Mouse (Mus musculus) midbrain, embryonic 10.5 days (tissue): ENCODE data around the gene Spop. TPM values are rescaled to one million over a fixed set of nuclear protein-coding genes. Genes with fewer than 3 reads are reported as not detected.
A peak's percentile ranks its signal among the peaks of the same experiment; 100 is the strongest.
"Not testable (repeated sequence)": the region's sequence is repeated elsewhere in the genome, so short reads cannot be mapped to it uniquely, and the experiment has no call there.

Source experiments
- DNase-seq: peaks from one replicate; pipeline ENCODE4 v3.0.0-alpha.2; 2017; ENCODE audit warnings: low spot score
- H3K27ac ChIP-seq: fragments of 300-500 bp; sonication (generic); replicated peaks from 2 replicates; pipeline ENCODE4 v1.5.1; 2016; ENCODE audit warnings: mild to moderate bottlenecking
- H3K27me3 ChIP-seq: fragments of 300-500 bp; sonication (generic); 2 replicates; pipeline ENCODE4 v1.6.1; 2016; ENCODE audit warnings: low read depth, mild to moderate bottlenecking; ENCODE audit not compliant: poor library complexity, severe bottlenecking
- H3K36me3 ChIP-seq: fragments of 300-500 bp; sonication (generic); 2 replicates; pipeline ENCODE4 v1.6.1; 2016; ENCODE audit warnings: mild to moderate bottlenecking, moderate library complexity
- H3K4me1 ChIP-seq: fragments of 300-500 bp; sonication (generic); 2 replicates; pipeline ENCODE4 v1.6.1; 2016
- H3K4me3 ChIP-seq: fragments of 300-500 bp; sonication (generic); 2 replicates; pipeline ENCODE4 v1.5.1; 2016; ENCODE audit warnings: mild to moderate bottlenecking, moderate library complexity
- H3K9me3 ChIP-seq: fragments of 300-500 bp; sonication (generic); replicated peaks from 2 replicates; pipeline ENCODE4 v1.6.1; 2016; ENCODE audit warnings: mild to moderate bottlenecking
- WGBS: fragments of 180-500 bp; shearing (Covaris S2); methylation state at CpG from one replicate; pipeline ENCODE4 v1.1.7; 2016; 5-methylcytosine and 5-hydroxymethylcytosine counted together
- polyA plus RNA-seq: library from polyadenylated mRNA; unstranded; fragments of >200 nt; fragmentation: Nextera tagmentation; extraction: Ambion mirVana; gene quantifications from 2 replicates; pipeline ENCODE4 v1.2.1, GENCODE M21; 2016

Spop gene
- polyA plus RNA-seq, 1 experiment from 2014 or later: 170 TPM

- Histone ChIP-seq H3K9me3 (no peaks in the 10 kb centered on the region), H3K4me3 (no peak overlapping the region), H3K4me1 (peaks cover 22% of the 10 kb centered on the region), H3K36me3 (peaks cover 46% of the 10 kb centered on the region), H3K27ac (no peak overlapping the region), H3K27me3 (0 out of 2 replicates have a peak, but pooled peaks cover under 1% of the 10 kb centered on the region)
- DNase-seq: no peak
- WGBS: 77% methylated on average over 11 of the region's 11 CpGs
These were observed 21.0 kb upstream of the Spop start for GRCm38 (mm10) chr11:95392708-95393499.

- no peak overlapping the region for H3K4me3 ChIP-seq
- peaks cover 41% of the 10 kb centered on the region for H3K36me3 ChIP-seq
- no peaks in the 10 kb centered on the region; the same call in 1 of the 2 replicates for H3K27me3 ChIP-seq
- no peak overlapping the region for H3K27ac ChIP-seq
- WGBS: 31% methylated on average over 5 of the region's 5 CpGs
- no peaks in the 10 kb centered on the region for H3K9me3 ChIP-seq
- DNase-seq: no peak
- H3K4me1 ChIP-seq: peaks cover 22% of the 10 kb centered on the region
These were observed 20.4 kb upstream of the Spop start for GRCm38 (mm10) chr11:95393500-95393816.

- peaks cover 34% of the 10 kb centered on the region for H3K36me3 ChIP-seq
- peaks cover 22% of the 10 kb centered on the region for H3K4me1 ChIP-seq
- peaks cover 5% of the 10 kb centered on the region for H3K27me3 ChIP-seq
- H3K27ac ChIP-seq: no peak overlapping the region
- DNase-seq: no peak
- no peak overlapping the region for H3K4me3 ChIP-seq
- 61% methylated on average over 5 of the region's 5 CpGs for WGBS
- H3K9me3 ChIP-seq: no peaks in the 10 kb centered on the region
These were observed 19.8 kb upstream of the Spop start for GRCm38 (mm10) chr11:95394112-95394511.

GRCm38 (mm10) chr11:95396548-95396947 lies 17.3 kb upstream of the Spop start:
- Histone ChIP-seq H3K4me3 (no peak overlapping the region), H3K27ac (0 out of 2 replicates have a peak overlapping the region, but pooled peaks have one; percentile 6), H3K9me3 (no peaks in the 10 kb centered on the region), H3K36me3 (peaks cover 10% of the 10 kb centered on the region), H3K27me3 (peaks cover 17% of the 10 kb centered on the region), H3K4me1 (peaks cover 22% of the 10 kb centered on the region)
- 63% methylated on average over 1 of the region's 1 CpGs for WGBS
- no peak for DNase-seq

- Histone ChIP-seq H3K9me3 (no peaks in the 10 kb centered on the region), H3K4me3 (no peak overlapping the region), H3K27ac (no peak overlapping the region), H3K4me1 (peaks cover 27% of the 10 kb centered on the region), H3K27me3 (peaks cover 22% of the 10 kb centered on the region), H3K36me3 (no peaks in the 10 kb centered on the region)
- DNase-seq: peak; percentile 77
- 64% methylated on average over 14 of the region's 14 CpGs for WGBS
These were observed 15.7 kb upstream of the Spop start for GRCm38 (mm10) chr11:95397843-95398835.

GRCm38 (mm10) chr11:95399520-95400020 lies 14.3 kb upstream of the Spop start:
- H3K27me3 ChIP-seq: peaks cover 22% of the 10 kb centered on the region
- H3K27ac ChIP-seq: no peak overlapping the region
- no peak overlapping the region for H3K4me3 ChIP-seq
- no peak for DNase-seq
- H3K4me1 ChIP-seq: peaks cover 24% of the 10 kb centered on the region
- 86% methylated on average over 13 of the region's 13 CpGs for WGBS
- no peaks in the 10 kb centered on the region for H3K36me3 ChIP-seq
- H3K9me3 ChIP-seq: no peaks in the 10 kb centered on the region

- Histone ChIP-seq H3K4me1 (peaks cover 24% of the 10 kb centered on the region), H3K4me3 (no peak overlapping the region), H3K36me3 (no peaks in the 10 kb centered on the region), H3K9me3 (no peaks in the 10 kb centered on the region), H3K27ac (no peak overlapping the region), H3K27me3 (peaks cover 22% of the 10 kb centered on the region)
- WGBS: 88% methylated on average over 5 of the region's 5 CpGs
- DNase-seq: no peak
These were observed 12.3 kb upstream of the Spop start for GRCm38 (mm10) chr11:95401568-95401967.

GRCm38 (mm10) chr11:95402196-95402595 lies 11.7 kb upstream of the Spop start:
- Histone ChIP-seq H3K36me3 (no peaks in the 10 kb centered on the region), H3K4me3 (no peak overlapping the region), H3K27me3 (peaks cover 22% of the 10 kb centered on the region), H3K27ac (no peak overlapping the region; the same call in 1 of the 2 replicates), H3K9me3 (no peaks in the 10 kb centered on the region), H3K4me1 (peaks cover 24% of the 10 kb centered on the region)
- no peak for DNase-seq
- WGBS: 26% methylated on average over 5 of the region's 5 CpGs

- H3K9me3 ChIP-seq: no peaks in the 10 kb centered on the region
- no peaks in the 10 kb centered on the region for H3K36me3 ChIP-seq
- H3K27me3 ChIP-seq: peaks cover 22% of the 10 kb centered on the region
- 48% methylated on average over 8 of the region's 8 CpGs for WGBS
- H3K4me3 ChIP-seq: no peak overlapping the region
- H3K27ac ChIP-seq: no peak overlapping the region
- peaks cover 24% of the 10 kb centered on the region for H3K4me1 ChIP-seq
- no peak for DNase-seq
These were observed 11.2 kb upstream of the Spop start for GRCm38 (mm10) chr11:95402658-95403101.

GRCm38 (mm10) chr11:95403382-95404340 lies 10.2 kb upstream of the Spop start:
- DNase-seq: no peak
- H3K27ac ChIP-seq: no peak overlapping the region; the same call in 1 of the 2 replicates
- H3K36me3 ChIP-seq: no peaks in the 10 kb centered on the region
- H3K4me1 ChIP-seq: peaks cover 24% of the 10 kb centered on the region
- no peak overlapping the region for H3K4me3 ChIP-seq
- H3K9me3 ChIP-seq: no peaks in the 10 kb centered on the region
- 66% methylated on average over 16 of the region's 16 CpGs for WGBS
- peaks cover 21% of the 10 kb centered on the region for H3K27me3 ChIP-seq

- peaks cover 24% of the 10 kb centered on the region for H3K4me1 ChIP-seq
- no peak overlapping the region for H3K27ac ChIP-seq
- no peaks in the 10 kb centered on the region for H3K9me3 ChIP-seq
- whole genome bisulfite sequencing: 82% methylated on average over 4 of the region's 4 CpGs
- no peak for DNase-seq
- 0 out of 2 replicates have a peak, but pooled peaks cover 4% of the 10 kb centered on the region for H3K27me3 ChIP-seq
- H3K4me3 ChIP-seq: no peak overlapping the region
- no peaks in the 10 kb centered on the region for H3K36me3 ChIP-seq
These were observed 8.1 kb upstream of the Spop start for GRCm38 (mm10) chr11:95405771-95406170.

GRCm38 (mm10) chr11:95406398-95406797 lies 7.5 kb upstream of the Spop start:
- 97% methylated on average over 5 of the region's 5 CpGs for WGBS
- H3K36me3 ChIP-seq, H3K27ac ChIP-seq, H3K4me3 ChIP-seq, H3K27me3 ChIP-seq, DNase-seq, H3K9me3 ChIP-seq: not testable (repeated sequence)
- H3K4me1 ChIP-seq: peaks cover 24% of the 10 kb centered on the region
